Mouse (Mus musculus) stomach, embryonic 15.5 days (tissue): ENCODE measurements at regions not wholly inside any gene's neighbourhood (a gene's known extent, or its start where the extent isn't known, plus 50 kb on each side); places are given as distances from the start of the nearest gene placed in this dataset.

Source experiments
- ATAC-seq: fragments of 200-750 bp; cut with Nextera tagmentation; 2 replicates; pipeline ENCODE4 v1.8.0; 2017; ENCODE audit warnings: low read depth, moderate number of reproducible peaks, moderate TSS enrichment; ENCODE audit not compliant: insufficient read depth, low FRiP score
- H3K27ac ChIP-seq: fragments of 300-500 bp; sonication (generic); 2 replicates; pipeline ENCODE4 v1.5.1; 2015; ENCODE audit warnings: mild to moderate bottlenecking, inconsistent platforms
- H3K27me3 ChIP-seq: fragments of 300-500 bp; sonication (generic); replicated peaks from 2 replicates; pipeline ENCODE4 v1.6.1; 2015; ENCODE audit warnings: inconsistent platforms
- H3K36me3 ChIP-seq: fragments of 300-500 bp; sonication (generic); 2 replicates; pipeline ENCODE4 v1.6.1; 2015; ENCODE audit warnings: inconsistent platforms
- H3K4me1 ChIP-seq: fragments of 300-500 bp; sonication (generic); 2 replicates; pipeline ENCODE4 v1.6.1; 2015; ENCODE audit warnings: inconsistent platforms
- H3K4me2 ChIP-seq: fragments of 300-500 bp; sonication (generic); 2 replicates; pipeline ENCODE4 v1.6.1; 2015; ENCODE audit warnings: mild to moderate bottlenecking, inconsistent platforms
- H3K4me3 ChIP-seq: fragments of 300-500 bp; sonication (generic); replicated peaks from 2 replicates; pipeline ENCODE4 v1.5.1; 2015; ENCODE audit warnings: inconsistent platforms
- H3K9ac ChIP-seq: fragments of 300-500 bp; sonication (generic); 2 replicates; pipeline ENCODE4 v1.6.1; 2015; ENCODE audit warnings: inconsistent platforms
- H3K9me3 ChIP-seq: fragments of 300-500 bp; sonication (generic); 2 replicates; pipeline ENCODE4 v1.6.1; 2016; ENCODE audit warnings: inconsistent platforms
- WGBS: fragments of 180-500 bp; shearing (Covaris S2); methylation state at CpG from one replicate; pipeline ENCODE4 v1.1.7; 2015; 5-methylcytosine and 5-hydroxymethylcytosine counted together

DNA sequence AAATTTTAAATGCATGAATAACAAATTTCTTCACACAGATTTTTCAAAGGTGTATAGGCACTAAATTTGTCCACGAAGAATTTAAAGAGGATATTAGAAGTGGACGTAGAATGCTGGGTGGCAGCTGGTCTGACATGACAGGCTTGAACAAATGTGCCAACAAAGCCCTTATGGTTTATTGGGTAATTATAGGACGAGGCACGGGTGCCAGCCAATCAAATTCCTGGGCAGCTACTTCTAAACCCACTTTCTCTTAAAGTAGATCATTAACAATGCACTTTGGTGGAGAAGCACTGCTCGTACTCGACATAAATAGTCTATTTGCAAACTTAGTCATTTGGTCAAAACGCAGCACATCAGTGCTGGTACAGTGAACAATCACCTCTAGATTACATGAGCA lies 626.4 kb downstream of the 1700064H15Rik start:
- Histone ChIP-seq H3K4me1 (no peaks in the 10 kb centered on the region), H3K4me3 (no peak overlapping the region), H3K27me3 (no peaks in the 10 kb centered on the region), H3K27ac (no peak overlapping the region), H3K36me3 (no peaks in the 10 kb centered on the region), H3K9me3 (no peaks in the 10 kb centered on the region), H3K9ac (no peak overlapping the region), H3K4me2 (no peak overlapping the region)
- 75% methylated on average over 7 of the region's 7 CpGs for WGBS
- ATAC-seq, result no peak

DNA sequence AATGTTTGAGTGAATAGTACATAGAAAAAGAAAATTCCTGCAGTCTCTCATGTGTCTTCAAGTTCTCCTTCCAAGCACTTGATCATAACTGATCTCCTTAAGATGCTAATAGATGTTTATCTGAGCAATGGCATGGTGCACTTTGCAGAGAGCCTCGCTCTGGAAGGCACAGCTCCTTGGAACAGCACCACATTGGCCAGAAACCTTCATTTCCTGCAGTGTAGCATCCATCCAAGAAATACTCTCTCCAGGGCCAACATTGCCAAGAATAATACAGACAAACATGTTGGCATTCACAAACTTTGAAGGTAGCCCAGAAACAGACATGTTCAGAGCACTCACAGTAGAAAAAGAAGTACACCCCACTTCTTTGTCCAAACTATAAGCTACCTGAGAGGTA lies 623.7 kb downstream of the 1700064H15Rik start:
- Histone ChIP-seq H3K9me3 (no peaks in the 10 kb centered on the region), H3K4me1 (no peaks in the 10 kb centered on the region), H3K27me3 (no peaks in the 10 kb centered on the region), H3K4me2 (no peak overlapping the region), H3K36me3 (no peaks in the 10 kb centered on the region), H3K27ac (no peak overlapping the region), H3K4me3 (no peak overlapping the region), H3K9ac (no peak overlapping the region)
- 68% methylated on average over 1 of the region's 1 CpGs for WGBS
- no peak for ATAC-seq

DNA sequence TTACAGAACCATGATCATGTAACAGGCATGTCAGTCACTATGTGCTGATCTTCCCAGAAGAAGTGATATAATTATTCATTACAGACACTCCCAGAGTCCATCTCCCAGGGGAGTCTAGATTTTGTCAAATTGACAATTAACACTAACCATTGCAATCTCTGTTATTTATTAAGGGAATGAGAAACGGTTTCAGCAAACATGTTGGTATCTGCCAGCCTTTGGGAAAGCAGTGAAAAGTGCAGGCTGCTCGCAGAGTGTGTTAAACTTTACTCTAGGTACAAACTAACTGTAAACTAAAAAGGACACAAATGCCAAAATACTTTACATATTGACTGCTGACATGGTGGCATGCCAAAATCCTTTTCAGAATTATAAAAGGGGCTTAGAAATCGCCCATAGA lies 583.9 kb downstream of the 1700064H15Rik start:
- H3K27me3 ChIP-seq, result no peaks in the 10 kb centered on the region
- ATAC-seq, result no peak
- H3K4me2 ChIP-seq, result no peak overlapping the region
- no peak overlapping the region for H3K4me3 ChIP-seq
- H3K9ac ChIP-seq, result no peak overlapping the region
- 54% methylated on average over 3 of the region's 3 CpGs for WGBS
- H3K36me3 ChIP-seq, result no peaks in the 10 kb centered on the region
- no peaks in the 10 kb centered on the region for H3K9me3 ChIP-seq
- no peaks in the 10 kb centered on the region for H3K4me1 ChIP-seq
- H3K27ac ChIP-seq, result no peak overlapping the region

GRCm38 (mm10) chr3:19045933-19046332 lies 582.5 kb downstream of the 1700064H15Rik start:
- Histone ChIP-seq H3K4me1 (no peaks in the 10 kb centered on the region), H3K9ac (no peak overlapping the region), H3K9me3 (no peaks in the 10 kb centered on the region), H3K4me3 (no peak overlapping the region), H3K27me3 (no peaks in the 10 kb centered on the region), H3K4me2 (no peak overlapping the region), H3K36me3 (no peaks in the 10 kb centered on the region), H3K27ac (no peak overlapping the region)
- ATAC-seq, result no peak

DNA sequence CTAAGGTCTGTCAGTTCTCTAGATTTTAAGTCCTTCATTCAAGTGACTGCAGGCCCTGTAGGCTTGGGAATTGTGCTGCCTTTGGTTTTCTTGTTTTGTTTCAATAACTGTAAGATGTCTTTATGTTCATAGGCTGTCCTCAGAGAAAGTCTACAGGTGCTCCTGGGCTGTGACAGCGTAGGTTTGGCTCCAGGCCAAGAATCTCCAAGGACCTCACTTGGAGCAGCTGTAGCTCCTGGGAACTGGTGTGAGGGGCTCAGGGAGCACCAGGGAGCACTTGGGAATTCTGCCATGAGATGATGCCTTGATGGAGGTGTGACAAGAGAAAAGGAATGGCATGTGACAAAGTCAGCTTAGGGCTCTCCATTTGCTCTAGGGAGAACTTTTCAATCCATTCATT lies 581.9 kb downstream of the 1700064H15Rik start:
- H3K27ac ChIP-seq, result no peak overlapping the region
- H3K9ac ChIP-seq, result no peak overlapping the region
- no peaks in the 10 kb centered on the region for H3K36me3 ChIP-seq
- no peak overlapping the region for H3K4me2 ChIP-seq
- H3K4me1 ChIP-seq, result no peaks in the 10 kb centered on the region
- no peak for ATAC-seq
- 49% methylated on average over 1 of the region's 1 CpGs for WGBS
- no peaks in the 10 kb centered on the region for H3K9me3 ChIP-seq
- H3K27me3 ChIP-seq, result no peaks in the 10 kb centered on the region
- H3K4me3 ChIP-seq, result no peak overlapping the region

- WGBS, result 67% methylated on average over 3 of the region's 3 CpGs
- no peaks in the 10 kb centered on the region for H3K4me1 ChIP-seq
- no peak overlapping the region for H3K27ac ChIP-seq
- H3K4me2 ChIP-seq, result no peak overlapping the region
- no peak for ATAC-seq
- H3K4me3 ChIP-seq, result no peak overlapping the region
- no peaks in the 10 kb centered on the region for H3K36me3 ChIP-seq
- no peak overlapping the region for H3K9ac ChIP-seq
- H3K27me3 ChIP-seq, result no peaks in the 10 kb centered on the region
- no peaks in the 10 kb centered on the region for H3K9me3 ChIP-seq
Measured at GRCm38 (mm10) chr3:19055961-19056360, 572.5 kb downstream of the 1700064H15Rik start.

GRCm38 (mm10) chr3:19056623-19057022 lies 571.9 kb downstream of the 1700064H15Rik start:
- H3K9me3 ChIP-seq, result no peaks in the 10 kb centered on the region
- no peak overlapping the region for H3K9ac ChIP-seq
- H3K4me1 ChIP-seq, result no peaks in the 10 kb centered on the region
- no peak overlapping the region for H3K4me2 ChIP-seq
- WGBS, result 29% methylated on average over 8 of the region's 9 CpGs
- H3K36me3 ChIP-seq, result no peaks in the 10 kb centered on the region
- H3K4me3 ChIP-seq, result no peak overlapping the region
- H3K27me3 ChIP-seq, result no peaks in the 10 kb centered on the region
- H3K27ac ChIP-seq, result no peak overlapping the region
- no peak for ATAC-seq

- Histone ChIP-seq H3K4me1 (no peaks in the 10 kb centered on the region), H3K9me3 (no peaks in the 10 kb centered on the region), H3K27me3 (no peaks in the 10 kb centered on the region), H3K4me3 (no peak overlapping the region), H3K9ac (no peak overlapping the region), H3K36me3 (no peaks in the 10 kb centered on the region), H3K27ac (no peak overlapping the region), H3K4me2 (no peak overlapping the region)
- 54% methylated on average over 17 of the region's 17 CpGs for whole genome bisulfite sequencing
- no peak for ATAC-seq
Measured at GRCm38 (mm10) chr3:19059906-19060870, 568.3 kb downstream of the 1700064H15Rik start.

DNA sequence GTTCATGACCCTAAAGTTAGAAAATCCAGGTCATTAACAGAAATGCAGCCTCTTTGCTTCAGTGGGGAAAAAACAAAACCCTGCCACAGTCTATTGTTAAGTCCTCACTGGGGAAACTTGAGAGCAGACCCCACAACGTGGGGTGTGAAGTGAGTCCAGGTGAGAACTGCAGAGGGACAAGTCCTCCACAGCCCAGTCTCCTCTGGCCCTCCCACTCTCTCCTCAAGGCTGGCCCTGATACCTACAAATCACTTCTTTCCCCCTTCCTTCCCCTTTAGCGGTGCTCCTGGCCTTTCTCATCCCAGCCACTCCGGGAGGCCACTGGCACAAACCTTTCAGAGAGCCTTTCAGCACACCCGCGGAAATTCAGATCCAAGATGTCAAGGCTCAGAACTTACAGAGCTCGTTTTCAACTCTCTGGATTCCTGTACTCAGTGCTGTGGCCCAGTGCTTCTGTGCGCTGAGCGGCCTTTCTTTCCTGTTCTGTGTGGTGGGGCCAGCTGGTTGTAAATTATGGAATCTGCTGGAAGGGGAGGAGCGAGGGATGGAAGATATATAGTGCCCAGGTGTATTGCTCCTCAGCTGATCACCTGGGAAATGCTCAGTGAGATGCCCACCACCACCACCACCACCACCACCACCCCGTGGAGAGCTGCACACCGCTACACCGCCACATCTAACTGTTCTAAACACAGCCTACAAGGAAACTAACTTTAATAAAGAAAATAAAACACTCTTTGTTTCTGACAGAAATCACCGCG lies 566.8 kb downstream of the 1700064H15Rik start:
- no peaks in the 10 kb centered on the region for H3K36me3 ChIP-seq
- H3K9me3 ChIP-seq, result no peaks in the 10 kb centered on the region
- H3K4me1 ChIP-seq, result no peaks in the 10 kb centered on the region
- H3K4me2 ChIP-seq, result no peak overlapping the region
- ATAC-seq, result no peak
- H3K27ac ChIP-seq, result no peak overlapping the region
- no peak overlapping the region for H3K9ac ChIP-seq
- 44% methylated on average over 14 of the region's 14 CpGs for WGBS
- H3K4me3 ChIP-seq, result no peak overlapping the region
- no peaks in the 10 kb centered on the region for H3K27me3 ChIP-seq

- no peak overlapping the region for H3K4me3 ChIP-seq
- no peaks in the 10 kb centered on the region for H3K9me3 ChIP-seq
- no peaks in the 10 kb centered on the region for H3K4me1 ChIP-seq
- no peak overlapping the region for H3K27ac ChIP-seq
- H3K36me3 ChIP-seq, result no peaks in the 10 kb centered on the region
- no peaks in the 10 kb centered on the region for H3K27me3 ChIP-seq
- no peak overlapping the region for H3K4me2 ChIP-seq
- 39% methylated on average over 6 of the region's 6 CpGs for WGBS
- H3K9ac ChIP-seq, result no peak overlapping the region
- no peak; the same call in 1 of the 2 replicates for ATAC-seq
Measured at GRCm38 (mm10) chr3:19062249-19062859, 566.1 kb downstream of the 1700064H15Rik start.

DNA sequence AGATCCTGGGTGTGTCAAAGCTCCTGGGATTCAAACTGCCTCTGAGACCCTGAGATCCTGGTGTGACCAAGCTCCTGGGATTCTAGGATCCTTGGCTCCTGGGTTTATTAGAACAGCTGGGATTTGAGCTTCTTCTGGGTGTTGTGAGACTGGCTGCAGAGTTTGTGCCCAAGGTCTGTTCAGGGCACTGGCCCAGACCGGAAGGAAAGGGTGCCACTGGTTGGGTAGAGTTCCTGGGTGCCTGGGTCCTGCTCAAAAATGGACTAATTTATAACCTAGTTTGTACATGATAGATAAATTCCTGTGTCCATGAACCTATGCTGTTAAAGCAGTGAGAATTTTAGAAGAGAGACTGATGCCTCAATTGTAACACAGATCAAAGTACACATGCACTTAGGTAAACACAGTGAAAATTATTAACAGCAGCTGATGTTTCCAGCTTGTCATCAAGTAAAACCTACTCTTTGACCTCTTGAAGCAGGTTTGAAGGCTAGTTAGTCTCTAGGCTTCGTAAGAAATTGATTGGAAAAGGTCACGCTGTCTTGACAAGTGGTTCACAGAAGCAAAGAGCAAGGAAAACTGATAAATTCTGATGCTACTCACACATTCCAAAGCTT lies 561.2 kb downstream of the 1700064H15Rik start:
- Histone ChIP-seq H3K9me3 (no peaks in the 10 kb centered on the region), H3K9ac (no peak overlapping the region), H3K27me3 (no peaks in the 10 kb centered on the region), H3K4me2 (no peak overlapping the region), H3K4me3 (no peak overlapping the region), H3K27ac (no peak overlapping the region), H3K36me3 (no peaks in the 10 kb centered on the region), H3K4me1 (no peaks in the 10 kb centered on the region)
- ATAC-seq, result no peak
- WGBS, result 59% methylated on average over 3 of the region's 3 CpGs
